Mouse (Mus musculus) kidney, adult 11 months (tissue): ENCODE measurements around the gene Ano6.
A peak's percentile ranks its signal among the peaks of the same experiment; 100 is the strongest.

ENCODE experiments used
- DNase-seq: peaks from one replicate; pipeline ENCODE4 v3.0.0; 2022

The Ano6 gene

GRCm38 (mm10) chr15:95798266-95798665 lies 7.6 kb downstream of the Ano6 start:
- no peak for DNase-seq

GRCm38 (mm10) chr15:95799632-95800031 lies 9.0 kb downstream of the Ano6 start:
- DNase-seq: no peak

- DNase-seq: no peak
Measured at GRCm38 (mm10) chr15:95800051-95800450, 9.4 kb downstream of the Ano6 start.

- no peak for DNase-seq
Measured at GRCm38 (mm10) chr15:95801261-95801979, 10.8 kb downstream of the Ano6 start.

GRCm38 (mm10) chr15:95802140-95802539 lies 11.5 kb downstream of the Ano6 start:
- no peak for DNase-seq

- peak; percentile 39 for DNase-seq
Measured at GRCm38 (mm10) chr15:95802762-95803161, 12.1 kb downstream of the Ano6 start.

- DNase-seq: no peak
Measured at GRCm38 (mm10) chr15:95803484-95803883, 12.8 kb downstream of the Ano6 start.

- DNase-seq: peak; percentile 70
Measured at GRCm38 (mm10) chr15:95804255-95804654, 13.6 kb downstream of the Ano6 start.

- peak; percentile 32 for DNase-seq
Measured at GRCm38 (mm10) chr15:95805022-95805471, 14.4 kb downstream of the Ano6 start.

GRCm38 (mm10) chr15:95807908-95808307 lies 17.3 kb downstream of the Ano6 start:
- DNase-seq: no peak

- DNase-seq: no peak
Measured at GRCm38 (mm10) chr15:95810357-95810761, 19.7 kb downstream of the Ano6 start.

GRCm38 (mm10) chr15:95812821-95813571 lies 22.4 kb downstream of the Ano6 start:
- no peak for DNase-seq

- DNase-seq: no peak
Measured at GRCm38 (mm10) chr15:95817501-95817900, 26.9 kb downstream of the Ano6 start.

GRCm38 (mm10) chr15:95819249-95820035 lies 28.8 kb downstream of the Ano6 start:
- no peak for DNase-seq

GRCm38 (mm10) chr15:95820142-95820541 lies 29.5 kb downstream of the Ano6 start:
- DNase-seq: no peak

GRCm38 (mm10) chr15:95820678-95821077 lies 30.0 kb downstream of the Ano6 start:
- DNase-seq: no peak

- DNase-seq: no peak
Measured at GRCm38 (mm10) chr15:95822099-95822498, 31.5 kb downstream of the Ano6 start.

GRCm38 (mm10) chr15:95823383-95824306 lies 33.0 kb downstream of the Ano6 start:
- DNase-seq: no peak

GRCm38 (mm10) chr15:95826516-95826915 lies 35.9 kb downstream of the Ano6 start:
- no peak for DNase-seq

GRCm38 (mm10) chr15:95827465-95827971 lies 36.9 kb downstream of the Ano6 start:
- DNase-seq: no peak

- DNase-seq: peak; percentile 71
Measured at GRCm38 (mm10) chr15:95828018-95828646, 37.5 kb downstream of the Ano6 start.
